Mouse (Mus musculus): Measurements from ENCODE around the gene Mapk10. TPM values are rescaled to one million over a fixed set of nuclear protein-coding genes. Genes with fewer than 3 reads are reported as not detected.

Mapk10 gene
- polyA plus RNA-seq, 1 experiment from 2014 or later = 83.9 TPM

- H3K4me2 ChIP-seq (replicated peaks) = no peak overlapping the region
- H3K9ac ChIP-seq (replicated peaks) = no peak overlapping the region
- H3K27me3 ChIP-seq = no peaks in the 10 kb centered on the region
- no peaks in the 10 kb centered on the region for H3K9me3 ChIP-seq
- no peak for ATAC-seq (replicated peaks)
- H3K4me1 ChIP-seq = no peaks in the 10 kb centered on the region
- WGBS = 57% methylated on average over 6 of the region's 6 CpGs
- no peaks in the 10 kb centered on the region; the same call in 1 of the 2 replicates for H3K36me3 ChIP-seq
- no peak overlapping the region for H3K4me3 ChIP-seq
- no peak overlapping the region; the same call in 1 of the 2 replicates for H3K27ac ChIP-seq (replicated peaks)
These were observed 281.0 kb downstream of the Mapk10 start for GRCm38 (mm10) chr5:102930161-102930560.

GRCm38 (mm10) chr5:102926786-102927185 lies 284.3 kb downstream of the Mapk10 start:
- Histone ChIP-seq H3K9ac (replicated peaks) (no peak overlapping the region), H3K4me2 (replicated peaks) (no peak overlapping the region), H3K4me3 (no peak overlapping the region), H3K27ac (replicated peaks) (no peak overlapping the region), H3K27me3 (no peaks in the 10 kb centered on the region), H3K4me1 (no peaks in the 10 kb centered on the region), H3K36me3 (peaks cover 8% of the 10 kb centered on the region; the same call in 1 of the 2 replicates), H3K9me3 (no peaks in the 10 kb centered on the region)
- no peak for ATAC-seq (replicated peaks)
- 77% methylated on average over 5 of the region's 5 CpGs for WGBS

- no peaks in the 10 kb centered on the region for H3K9me3 ChIP-seq
- 94% methylated on average over 2 of the region's 2 CpGs for WGBS
- no peak for ATAC-seq (replicated peaks)
- H3K36me3 ChIP-seq = peaks cover 8% of the 10 kb centered on the region; the same call in 1 of the 2 replicates
- H3K4me2 ChIP-seq (replicated peaks) = no peak overlapping the region
- H3K4me1 ChIP-seq = no peaks in the 10 kb centered on the region
- no peak overlapping the region for H3K27ac ChIP-seq (replicated peaks)
- H3K27me3 ChIP-seq = no peaks in the 10 kb centered on the region
- no peak overlapping the region for H3K4me3 ChIP-seq
- no peak overlapping the region for H3K9ac ChIP-seq (replicated peaks)
These were observed 290.9 kb downstream of the Mapk10 start for GRCm38 (mm10) chr5:102920199-102920598.

- Histone ChIP-seq H3K4me3 (no peak overlapping the region), H3K4me2 (replicated peaks) (no peak overlapping the region), H3K9ac (replicated peaks) (no peak overlapping the region), H3K36me3 (no peaks in the 10 kb centered on the region), H3K9me3 (no peaks in the 10 kb centered on the region), H3K27ac (replicated peaks) (0 out of 2 replicates have a peak overlapping the region, but pooled peaks have one; percentile 40), H3K4me1 (0 out of 2 replicates have a peak, but pooled peaks cover 6% of the 10 kb centered on the region), H3K27me3 (no peaks in the 10 kb centered on the region)
- 0 out of 2 replicates have a peak, but pooled peaks have one; percentile 26 for ATAC-seq (replicated peaks)
- WGBS = 47% methylated on average over 13 of the region's 13 CpGs
These were observed 305.5 kb downstream of the Mapk10 start for GRCm38 (mm10) chr5:102905441-102906211.

GRCm38 (mm10) chr5:102904066-102904465 lies 307.1 kb downstream of the Mapk10 start:
- no peak overlapping the region for H3K9ac ChIP-seq (replicated peaks)
- no peak overlapping the region for H3K4me3 ChIP-seq
- no peak for ATAC-seq (replicated peaks)
- WGBS = 82% methylated on average over 12 of the region's 12 CpGs
- H3K36me3 ChIP-seq = no peaks in the 10 kb centered on the region
- H3K4me2 ChIP-seq (replicated peaks) = no peak overlapping the region
- no peaks in the 10 kb centered on the region for H3K9me3 ChIP-seq
- H3K27ac ChIP-seq (replicated peaks) = no peak overlapping the region
- 0 out of 2 replicates have a peak, but pooled peaks cover 6% of the 10 kb centered on the region for H3K4me1 ChIP-seq
- no peaks in the 10 kb centered on the region for H3K27me3 ChIP-seq

- no peaks in the 10 kb centered on the region for H3K36me3 ChIP-seq
- no peak overlapping the region for H3K4me2 ChIP-seq (replicated peaks)
- no peaks in the 10 kb centered on the region for H3K9me3 ChIP-seq
- no peak overlapping the region for H3K4me3 ChIP-seq
- 0 out of 2 replicates have a peak, but pooled peaks cover 6% of the 10 kb centered on the region for H3K4me1 ChIP-seq
- ATAC-seq (replicated peaks) = no peak
- H3K9ac ChIP-seq (replicated peaks) = no peak overlapping the region
- H3K27me3 ChIP-seq = no peaks in the 10 kb centered on the region
- no peak overlapping the region for H3K27ac ChIP-seq (replicated peaks)
- WGBS = 85% methylated on average over 9 of the region's 9 CpGs
These were observed 307.6 kb downstream of the Mapk10 start for GRCm38 (mm10) chr5:102903487-102903886.

- Histone ChIP-seq H3K27ac (replicated peaks) (no peak overlapping the region), H3K4me2 (replicated peaks) (no peak overlapping the region), H3K9me3 (no peaks in the 10 kb centered on the region), H3K27me3 (no peaks in the 10 kb centered on the region), H3K4me3 (no peak overlapping the region), H3K4me1 (0 out of 2 replicates have a peak, but pooled peaks cover 2% of the 10 kb centered on the region), H3K9ac (replicated peaks) (no peak overlapping the region), H3K36me3 (no peaks in the 10 kb centered on the region)
- WGBS = 85% methylated on average over 5 of the region's 5 CpGs
- ATAC-seq (replicated peaks) = no peak
These were observed 310.0 kb downstream of the Mapk10 start for GRCm38 (mm10) chr5:102901176-102901575.

- no peak for ATAC-seq (replicated peaks)
- no peak overlapping the region for H3K27ac ChIP-seq (replicated peaks)
These were observed 311.4 kb downstream of the Mapk10 start for GRCm38 (mm10) chr5:102899680-102900215.

GRCm38 (mm10) chr5:102898301-102898700 lies 312.8 kb downstream of the Mapk10 start:
- H3K27me3 ChIP-seq = no peaks in the 10 kb centered on the region
- H3K4me3 ChIP-seq = no peak overlapping the region

More at GRCm38 (mm10) chr5:102899680-102900215, 311.4 kb downstream of the Mapk10 start:
- H3K4me2 ChIP-seq (replicated peaks) = no peak overlapping the region
- H3K9me3 ChIP-seq = no peaks in the 10 kb centered on the region
- no peaks in the 10 kb centered on the region for H3K4me1 ChIP-seq
- H3K27me3 ChIP-seq = no peaks in the 10 kb centered on the region
- WGBS = 80% methylated on average over 6 of the region's 6 CpGs
- no peak overlapping the region for H3K4me3 ChIP-seq
- no peaks in the 10 kb centered on the region for H3K36me3 ChIP-seq
- H3K9ac ChIP-seq (replicated peaks) = no peak overlapping the region

GRCm38 (mm10) chr5:102892226-102892625 lies 318.9 kb downstream of the Mapk10 start:
- H3K9me3 ChIP-seq = no peaks in the 10 kb centered on the region
- no peak overlapping the region for H3K4me2 ChIP-seq (replicated peaks)
- no peak overlapping the region for H3K4me3 ChIP-seq
- H3K4me1 ChIP-seq = no peaks in the 10 kb centered on the region
- no peaks in the 10 kb centered on the region for H3K27me3 ChIP-seq
- 96% methylated on average over 11 of the region's 11 CpGs for WGBS
- H3K9ac ChIP-seq (replicated peaks) = no peak overlapping the region
- H3K27ac ChIP-seq (replicated peaks) = no peak overlapping the region
- H3K36me3 ChIP-seq = no peaks in the 10 kb centered on the region
- ATAC-seq (replicated peaks) = no peak

More at GRCm38 (mm10) chr5:102898301-102898700, 312.8 kb downstream of the Mapk10 start:
- WGBS = 90% methylated on average over 4 of the region's 4 CpGs
- Histone ChIP-seq H3K27ac (replicated peaks) (no peak overlapping the region), H3K4me1 (no peaks in the 10 kb centered on the region), H3K36me3 (no peaks in the 10 kb centered on the region), H3K9me3 (no peaks in the 10 kb centered on the region), H3K4me2 (replicated peaks) (no peak overlapping the region), H3K9ac (replicated peaks) (no peak overlapping the region)
- no peak for ATAC-seq (replicated peaks)

- 93% methylated on average over 2 of the region's 2 CpGs for WGBS
- Histone ChIP-seq H3K9me3 (no peaks in the 10 kb centered on the region), H3K4me2 (replicated peaks) (no peak overlapping the region), H3K36me3 (no peaks in the 10 kb centered on the region), H3K27ac (replicated peaks) (no peak overlapping the region), H3K9ac (replicated peaks) (no peak overlapping the region), H3K4me3 (no peak overlapping the region), H3K4me1 (no peaks in the 10 kb centered on the region), H3K27me3 (no peaks in the 10 kb centered on the region)
- no peak for ATAC-seq (replicated peaks)
These were observed 322.0 kb downstream of the Mapk10 start for GRCm38 (mm10) chr5:102889163-102889488.

- H3K9me3 ChIP-seq = no peaks in the 10 kb centered on the region
- ATAC-seq (replicated peaks) = no peak
- no peak overlapping the region for H3K4me2 ChIP-seq (replicated peaks)
- no peak overlapping the region for H3K9ac ChIP-seq (replicated peaks)
- no peak overlapping the region for H3K4me3 ChIP-seq
- WGBS = 80% methylated on average over 14 of the region's 14 CpGs
- H3K4me1 ChIP-seq = no peaks in the 10 kb centered on the region
- no peaks in the 10 kb centered on the region for H3K27me3 ChIP-seq
- no peak overlapping the region for H3K27ac ChIP-seq (replicated peaks)
- no peaks in the 10 kb centered on the region for H3K36me3 ChIP-seq
These were observed 322.5 kb downstream of the Mapk10 start for GRCm38 (mm10) chr5:102888482-102889162.

All from forebrain, embryonic 15.5 days (tissue).